Mouse (Mus musculus): ENCODE data around the gene Etfbkmt.
A peak's percentile ranks its signal among the peaks of the same experiment; 100 is the strongest.
"Not testable (repeated sequence)": the region's sequence is repeated elsewhere in the genome, so short reads cannot be mapped to it uniquely, and the experiment has no call there.

Etfbkmt gene

GRCm38 (mm10) chr6:149187371-149187770, 47.7 kb downstream of the Etfbkmt start:
- DNase-seq (ENCODE audit: low spot score): no peak

GRCm38 (mm10) chr6:149188041-149188924, 48.6 kb downstream of the Etfbkmt start, which contains the start of gene Amn1:
Amn1 (minus strand) TSS chr6:149188712.
- DNase-seq (ENCODE audit: low spot score): peak; percentile 97

GRCm38 (mm10) chr6:149188925-149189257, 49.2 kb downstream of the Etfbkmt start:
- no peak for DNase-seq (ENCODE audit: low spot score)

GRCm38 (mm10) chr6:149189340-149189922, 49.8 kb downstream of the Etfbkmt start:
- DNase-seq (ENCODE audit: low spot score): no peak

GRCm38 (mm10) chr6:149191951-149192350, 52.3 kb downstream of the Etfbkmt start:
- DNase-seq (ENCODE audit: low spot score): not testable (repeated sequence)

GRCm38 (mm10) chr6:149193276-149193905, 53.7 kb downstream of the Etfbkmt start:
- DNase-seq (ENCODE audit: low spot score): peak; percentile 73

- no peak for DNase-seq (ENCODE audit: low spot score)
Observed at GRCm38 (mm10) chr6:149197116-149197515, 57.5 kb downstream of the Etfbkmt start.

- DNase-seq (ENCODE audit: low spot score): no peak
Observed at GRCm38 (mm10) chr6:149198572-149198971, 58.9 kb downstream of the Etfbkmt start.

All from yolk sac, embryonic 10.5 days (tissue).